Mouse (Mus musculus): Measurements from ENCODE around the gene Atp6v1c2. TPM values are rescaled to one million over a fixed set of nuclear protein-coding genes. Genes with fewer than 3 reads are reported as not detected.
A peak's percentile ranks its signal among the peaks of the same experiment; 100 is the strongest.

Atp6v1c2 gene
- polyA plus RNA-seq, 2 experiments from 2014 or later = not detected

DNA sequence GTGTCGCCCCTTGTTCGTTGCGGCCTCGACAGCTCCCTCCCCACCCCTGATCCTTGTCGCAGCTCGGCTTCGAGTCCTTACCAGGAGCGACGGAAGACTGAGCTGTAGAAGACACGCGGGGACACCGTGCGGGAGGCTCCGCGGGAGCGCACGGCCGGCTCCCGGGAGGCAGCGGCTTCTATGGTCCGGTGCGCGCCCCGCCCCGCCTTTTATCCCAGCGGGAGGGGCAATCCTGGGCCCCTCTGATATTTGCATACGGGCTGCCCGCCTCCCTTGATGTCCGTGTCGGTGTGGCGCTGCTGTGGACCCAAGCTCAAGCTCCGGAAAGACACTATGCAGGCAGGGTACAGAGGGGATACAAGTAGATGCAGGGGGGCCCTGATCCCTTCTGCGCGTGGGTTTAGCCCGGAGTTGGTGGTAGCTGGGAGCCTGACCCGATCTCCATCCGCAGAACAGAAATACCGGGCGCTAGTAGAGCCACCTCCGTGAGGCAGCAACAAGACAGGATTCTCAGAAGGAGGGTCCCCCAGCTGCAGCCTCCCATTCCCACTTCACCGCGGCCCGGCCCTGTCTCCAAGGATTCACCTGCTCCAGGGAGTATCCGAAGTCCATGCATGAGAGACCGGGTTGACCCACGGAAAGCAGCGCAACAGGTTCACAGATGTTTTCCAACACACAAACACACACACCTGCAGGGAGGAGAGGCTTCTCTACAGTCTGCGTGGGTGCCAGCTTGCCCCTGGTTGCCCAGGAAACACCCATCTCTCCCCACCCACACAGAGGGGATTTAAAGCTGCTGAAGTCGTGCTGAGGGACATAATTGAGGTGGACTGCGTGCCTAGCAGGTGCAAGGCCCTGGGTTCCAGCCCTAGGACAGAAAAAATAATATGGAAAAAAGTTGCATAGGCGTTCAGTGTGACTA lies 4.3 kb downstream of the Atp6v1c2 start:
- no peak for ATAC-seq

DNA sequence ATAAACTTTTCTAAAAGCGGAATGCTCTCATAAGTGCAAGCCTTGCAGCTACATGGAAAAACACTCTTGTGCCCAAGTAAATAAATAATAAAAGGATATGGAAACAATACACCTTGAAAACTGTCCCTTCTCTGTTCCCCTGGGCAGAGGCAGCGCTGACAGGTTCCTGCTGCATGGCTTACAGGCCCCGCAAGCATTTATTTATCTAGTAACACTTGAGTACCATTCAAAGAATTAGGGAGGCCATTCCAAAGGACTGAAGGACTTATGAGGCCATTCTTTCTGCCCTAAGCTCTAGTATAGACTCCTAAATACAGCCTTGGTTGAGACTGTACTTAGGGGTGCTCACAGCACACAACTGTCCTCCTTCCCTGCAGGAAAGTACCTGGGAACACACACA lies 10.7 kb downstream of the Atp6v1c2 start:
- ATAC-seq = no peak

DNA sequence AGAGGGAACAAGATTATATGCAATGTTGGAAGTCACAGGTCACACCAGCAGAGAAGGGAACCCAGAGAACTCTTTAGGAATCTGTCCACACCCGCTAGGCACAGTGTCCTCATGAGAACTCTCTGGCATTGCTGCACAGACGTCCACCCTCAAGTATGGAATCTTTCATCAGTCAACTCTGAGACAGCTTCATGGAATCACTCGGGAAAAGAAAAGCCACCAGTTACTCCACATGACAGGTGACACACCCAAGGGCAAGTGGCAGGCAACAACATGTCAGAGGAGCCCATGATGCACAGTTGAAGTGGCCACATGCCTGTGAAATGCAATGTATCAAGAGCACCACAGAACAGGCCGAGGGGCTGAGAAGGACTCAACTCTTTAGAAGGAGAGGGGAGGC lies 11.2 kb downstream of the Atp6v1c2 start:
- no peak for ATAC-seq

DNA sequence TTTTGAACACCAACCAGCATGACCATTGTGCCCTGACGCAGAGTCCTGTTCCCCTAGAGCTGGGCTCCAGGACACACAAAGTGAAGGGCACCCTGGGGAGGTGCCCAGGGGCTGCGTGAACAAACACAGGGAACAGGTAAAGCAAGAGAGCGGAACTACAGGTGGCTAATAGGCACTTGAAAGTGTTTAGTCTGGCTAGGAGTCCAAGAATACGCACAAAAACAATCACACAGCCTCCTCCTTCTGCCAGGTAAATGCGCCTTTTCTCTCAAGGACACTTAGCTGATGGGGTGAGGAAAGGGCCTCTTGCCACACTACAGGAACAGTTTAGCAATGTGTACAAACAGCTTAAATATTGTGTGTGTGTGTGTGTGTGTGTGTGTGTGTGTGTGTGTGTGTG lies 13.1 kb downstream of the Atp6v1c2 start:
- ATAC-seq = no peak

DNA sequence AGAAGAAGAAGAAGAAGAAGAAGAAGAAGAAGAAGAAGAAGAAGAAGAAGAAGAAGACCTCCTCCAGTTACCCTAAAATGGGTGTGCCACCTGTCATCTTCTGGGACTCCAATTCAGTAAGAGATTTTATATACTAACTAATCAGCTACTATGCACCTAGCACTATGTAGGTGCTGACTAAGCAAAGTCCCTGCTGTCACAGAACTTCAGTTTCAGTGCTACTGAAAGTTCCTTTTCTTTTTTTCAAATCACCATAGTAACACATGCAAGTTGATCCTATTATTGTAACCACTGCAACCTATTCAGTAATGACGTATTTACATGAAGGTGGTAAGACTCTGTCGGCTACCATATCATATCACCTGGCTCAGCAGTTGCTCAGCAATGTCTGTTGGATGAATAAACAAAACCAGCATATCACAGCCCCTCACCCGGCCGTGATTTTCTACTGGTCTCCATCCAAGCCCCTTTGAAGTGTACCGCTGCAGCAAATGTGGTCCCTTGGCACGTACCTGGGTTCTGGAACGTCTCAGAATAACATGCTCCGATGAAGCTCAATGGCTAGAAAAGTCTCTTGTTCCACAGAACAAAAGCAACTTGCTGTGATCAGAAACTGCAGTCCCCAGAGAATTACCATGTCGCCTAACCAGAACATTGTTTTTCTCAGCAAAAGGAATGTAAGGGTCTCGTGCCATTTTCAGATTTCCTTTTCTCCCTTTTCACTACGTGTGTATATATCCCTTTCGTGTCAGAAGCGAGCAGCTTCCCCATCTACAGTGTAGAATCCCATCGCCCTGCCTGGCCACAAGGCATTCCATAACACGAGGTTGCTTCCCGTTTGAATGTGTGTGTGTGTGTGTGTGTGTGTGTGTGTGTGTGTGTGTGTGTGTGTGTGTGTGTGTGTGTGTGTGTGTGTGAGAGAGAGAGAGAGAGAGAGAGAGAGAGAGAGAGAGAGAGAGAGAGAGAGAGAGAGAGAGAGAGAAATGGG lies 18.0 kb downstream of the Atp6v1c2 start:
- ATAC-seq = no peak

DNA sequence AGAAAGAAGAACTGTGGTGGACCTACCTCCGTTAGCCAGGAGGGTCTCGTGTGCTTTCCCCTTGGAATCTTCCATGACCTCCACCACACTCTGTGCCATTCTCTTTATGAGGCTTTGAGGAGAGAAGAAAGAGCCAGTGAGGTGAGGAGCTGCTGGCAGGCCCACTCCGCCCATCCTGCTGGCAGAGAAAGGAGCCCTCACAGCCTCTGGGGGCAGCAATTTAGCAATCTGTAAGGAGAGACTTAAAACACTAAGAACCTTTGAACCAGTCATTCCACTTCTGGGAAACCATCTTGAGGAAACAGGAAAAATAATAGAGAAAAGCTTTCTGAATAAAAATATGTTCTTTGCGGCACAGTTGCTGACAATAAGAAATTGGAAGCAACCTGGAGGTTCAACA lies 20.9 kb downstream of the Atp6v1c2 start:
- no peak for ATAC-seq

DNA sequence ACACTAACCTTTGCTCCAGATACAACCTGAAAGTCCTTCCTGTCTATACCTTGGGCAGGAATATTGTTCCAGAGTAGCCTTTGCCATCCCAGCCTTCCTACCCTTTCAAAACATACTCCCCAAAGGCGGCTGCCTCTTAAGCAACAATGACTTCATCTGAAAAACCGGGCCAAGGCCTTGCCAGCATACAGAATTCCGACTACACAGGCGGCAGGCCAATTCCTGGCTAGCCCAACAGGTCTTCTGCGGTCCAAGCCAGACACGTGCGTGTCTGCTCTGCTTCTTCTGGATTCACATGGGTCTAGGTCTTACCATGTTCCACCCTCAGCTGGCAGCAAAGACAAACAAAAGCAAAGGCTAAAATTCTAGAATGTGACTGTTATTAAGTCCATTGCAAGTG lies 23.7 kb downstream of the Atp6v1c2 start:
- no peak for ATAC-seq

DNA sequence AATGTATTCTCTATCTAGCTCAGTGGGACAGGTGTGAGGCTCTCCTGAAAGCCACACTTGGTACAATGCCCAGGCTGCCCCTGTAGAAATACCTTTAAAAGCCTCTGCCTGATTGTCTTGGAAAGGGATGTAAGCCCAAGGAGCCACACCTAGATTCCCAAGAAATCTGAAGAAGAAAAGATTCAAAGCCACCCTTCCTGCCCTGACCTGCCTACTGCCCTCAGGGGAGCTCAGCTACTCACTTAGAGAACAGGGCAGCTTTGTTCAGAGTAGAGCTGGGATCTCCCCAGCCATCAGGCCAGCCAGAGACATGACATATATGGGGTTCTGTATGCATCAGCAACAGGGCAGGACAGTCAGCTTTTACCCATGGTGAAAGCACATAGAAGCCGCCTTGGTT lies 29.3 kb downstream of the Atp6v1c2 start:
- ATAC-seq = no peak

DNA sequence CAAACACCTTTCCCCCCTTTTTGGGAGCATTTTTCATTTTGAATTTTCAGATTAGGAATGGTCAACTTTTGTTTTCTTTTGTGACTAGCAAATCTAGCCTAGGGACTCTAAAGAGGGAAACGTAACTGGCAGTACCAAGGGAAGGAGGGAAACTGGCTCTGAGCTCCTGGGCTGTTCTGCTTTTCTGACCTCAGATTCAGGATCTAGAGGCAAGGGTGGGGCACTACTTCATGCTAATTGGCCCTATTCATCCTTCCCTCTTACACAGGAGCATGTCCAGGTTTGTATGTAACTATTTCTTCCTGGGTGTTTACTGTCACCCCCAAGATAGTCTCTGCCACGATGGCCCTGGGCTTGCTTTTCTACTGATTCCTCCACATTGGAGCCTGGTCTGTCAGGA lies 32.3 kb downstream of the Atp6v1c2 start:
- ATAC-seq = no peak

GRCm38 (mm10) chr12:17290569-17290968 lies 38.6 kb downstream of the Atp6v1c2 start:
- no peak for ATAC-seq

DNA sequence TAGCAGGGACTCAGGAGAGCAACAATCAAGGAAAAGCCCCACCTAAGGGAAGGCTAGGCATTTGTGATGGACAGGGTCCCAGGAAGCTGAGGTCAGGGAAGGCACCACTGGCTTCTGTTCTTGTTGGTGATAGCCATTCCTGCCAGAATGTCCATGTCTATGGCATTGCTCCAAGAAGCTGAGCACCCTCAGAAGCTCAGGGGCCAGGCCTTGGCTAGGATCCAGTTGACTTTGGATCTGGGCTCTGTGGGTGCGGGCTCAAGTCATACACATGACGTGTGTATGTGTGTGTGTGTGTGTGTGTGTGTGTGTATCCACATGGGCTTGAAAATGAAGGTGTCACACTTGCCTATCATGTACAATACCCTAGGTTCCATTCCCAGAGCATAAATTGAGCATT lies 39.2 kb downstream of the Atp6v1c2 start:
- ATAC-seq = no peak

DNA sequence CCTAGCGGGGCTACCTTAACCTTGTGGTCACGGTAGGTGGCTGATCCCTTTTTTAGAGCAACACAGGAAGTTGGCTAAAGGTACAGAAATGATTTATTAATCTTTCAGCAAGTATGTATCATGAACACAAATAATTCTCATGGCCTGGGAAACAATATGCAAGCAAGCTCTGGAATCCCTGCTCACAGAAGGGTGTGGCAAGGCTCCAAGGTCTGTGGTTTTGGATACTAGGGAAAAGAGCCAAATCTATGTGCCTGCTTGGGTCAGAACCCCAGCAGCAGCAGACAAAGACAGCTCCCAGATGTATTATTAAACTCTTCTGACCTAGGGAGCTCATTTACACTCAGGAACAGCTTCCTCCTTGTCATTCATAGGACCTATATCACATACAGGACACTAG lies 40.1 kb downstream of the Atp6v1c2 start:
- no peak for ATAC-seq

- no peak for ATAC-seq
These were observed 40.7 kb downstream of the Atp6v1c2 start for GRCm38 (mm10) chr12:17288496-17288895.

DNA sequence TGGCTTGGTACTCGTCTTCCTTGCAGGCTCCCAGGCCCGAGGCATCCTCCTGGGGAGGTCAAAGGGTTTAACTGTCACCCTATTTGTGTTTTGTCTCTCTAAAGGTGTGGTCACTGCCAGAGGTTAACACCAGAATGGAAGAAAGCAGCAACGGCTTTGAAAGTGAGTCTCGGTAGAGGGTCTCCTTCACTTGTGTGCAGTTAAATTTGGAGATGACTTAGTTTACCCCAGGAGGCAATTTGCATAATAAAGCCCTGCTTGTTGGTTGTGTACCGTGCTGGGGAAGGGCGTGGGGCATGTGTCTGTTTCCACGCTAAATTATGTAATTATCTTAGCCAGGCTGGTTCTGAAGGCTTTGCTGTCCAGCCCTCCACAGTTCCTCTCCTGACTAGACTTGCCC lies 55.3 kb downstream of the Atp6v1c2 start:
- ATAC-seq = no peak

GRCm38 (mm10) chr12:17271272-17271671 lies 57.9 kb downstream of the Atp6v1c2 start:
- peak; percentile 16 for ATAC-seq

GRCm38 (mm10) chr12:17267316-17267715 lies 61.8 kb downstream of the Atp6v1c2 start:
- no peak for ATAC-seq

DNA sequence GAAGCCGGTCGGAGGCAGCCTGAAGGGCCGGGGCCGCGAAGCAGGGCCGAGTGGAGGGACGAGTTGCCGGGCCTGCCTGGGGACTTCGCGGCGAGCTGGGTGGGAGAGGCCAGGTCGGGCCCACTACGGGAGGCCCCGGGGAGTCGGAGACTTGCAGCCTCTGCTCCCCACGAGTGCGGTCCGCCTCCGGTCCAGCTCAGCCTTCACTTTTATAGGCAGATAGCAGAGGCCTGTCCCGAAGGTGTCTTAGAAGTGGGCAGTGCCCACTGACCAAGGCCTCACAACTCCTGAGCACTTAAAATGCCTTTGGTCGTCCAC lies 62.5 kb downstream of the Atp6v1c2 start:
- peak; percentile 48 for ATAC-seq

DNA sequence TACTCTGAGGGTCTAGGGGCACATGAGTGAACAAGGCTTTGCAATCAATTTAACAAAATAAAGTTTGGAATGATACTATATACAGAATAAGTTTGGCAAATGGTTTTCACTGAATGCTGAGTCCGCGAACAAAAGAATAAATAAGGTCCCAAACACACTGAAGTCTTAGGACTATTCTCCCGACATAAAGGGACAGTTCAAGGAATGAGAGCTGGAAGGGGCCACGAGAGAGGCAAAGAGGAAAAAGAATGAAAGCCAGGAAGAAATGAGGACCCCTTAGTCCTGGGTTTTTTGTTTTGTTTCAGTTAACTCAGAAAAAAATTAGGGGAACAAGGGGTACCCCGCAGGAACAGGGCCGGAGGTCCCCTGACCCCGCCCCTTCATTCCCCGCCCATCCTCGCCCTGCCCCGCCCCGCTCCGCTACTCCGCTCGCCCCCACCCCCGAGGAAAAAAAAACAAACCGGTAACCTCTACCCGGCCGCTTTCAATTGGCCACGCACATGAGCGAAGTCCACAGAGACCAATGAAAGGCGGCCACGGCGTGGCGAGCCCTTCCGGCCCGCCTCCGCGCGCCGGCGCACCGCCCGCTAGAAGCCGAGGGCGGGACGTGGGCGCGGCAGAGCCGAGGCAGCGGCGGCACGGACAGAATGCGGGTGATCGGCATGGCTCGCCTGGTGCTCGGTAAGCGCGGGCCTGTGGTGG lies 63.0 kb downstream of the Atp6v1c2 start, which contains the start of gene Pdia6:
Pdia6 (plus strand) TSS at position 575 of the 702 bp plus-strand sequence.
- ATAC-seq = peak; percentile 99

DNA sequence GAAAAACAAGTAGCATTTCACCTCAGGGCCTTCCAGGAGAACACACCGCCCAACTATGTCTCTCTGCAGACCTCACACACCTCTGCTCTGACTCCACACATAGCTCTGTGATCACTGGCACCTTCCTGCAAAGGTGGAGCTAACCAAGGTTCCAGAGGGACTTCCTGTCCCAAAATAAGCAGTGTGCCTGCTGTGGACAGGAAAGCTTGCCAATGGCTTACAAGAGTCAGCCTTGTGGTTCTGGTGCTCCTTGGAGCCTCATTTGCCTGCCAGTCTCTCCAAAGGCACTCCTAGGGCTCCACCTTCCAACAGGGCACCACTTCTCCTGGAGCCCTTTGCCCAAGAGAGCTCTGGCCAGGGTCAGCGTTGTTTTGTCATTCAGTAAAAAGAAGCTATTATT lies 64.3 kb downstream of the Atp6v1c2 start:
- ATAC-seq = no peak

GRCm38 (mm10) chr12:17263881-17264280 lies 65.3 kb downstream of the Atp6v1c2 start:
- no peak for ATAC-seq

GRCm38 (mm10) chr12:17261005-17261404 lies 68.2 kb downstream of the Atp6v1c2 start:
- no peak for ATAC-seq

- no peak for ATAC-seq
These were observed 70.7 kb downstream of the Atp6v1c2 start for GRCm38 (mm10) chr12:17258431-17258830.

DNA sequence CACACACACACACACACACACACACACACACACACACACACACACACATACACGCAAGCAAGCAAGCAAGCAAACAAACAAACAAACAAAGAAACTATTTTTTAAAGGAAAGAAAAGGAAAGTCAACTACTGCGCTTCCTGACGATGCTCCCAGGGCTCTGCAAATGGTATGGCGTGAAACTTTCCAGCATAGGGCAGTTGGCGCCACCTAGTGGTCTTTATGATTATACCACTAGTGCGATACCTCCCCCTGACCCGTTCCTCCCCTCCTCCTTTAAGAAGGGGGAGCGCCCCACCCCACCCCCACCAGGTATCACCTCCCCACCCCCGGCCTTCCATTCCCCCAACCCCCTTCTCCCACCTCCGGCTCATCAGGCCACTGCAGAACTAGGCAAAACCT lies 72.3 kb downstream of the Atp6v1c2 start:
- peak; percentile 78 for ATAC-seq

Data from CD4-positive, CD25-positive, alpha-beta regulatory T cell, adult 4 months (primary cell).